Mouse (Mus musculus) myocyte (in vitro differentiated cells): ENCODE data around the gene Rnf151. TPM values are rescaled to one million over a fixed set of nuclear protein-coding genes. Genes with fewer than 3 reads are reported as not detected.

Experiments
- H3K27me3 ChIP-seq: one replicate; pipeline ENCODE4 v1.6.1; 2011; ENCODE audit not compliant: control insufficient read depth, insufficient read depth, insufficient read length
- H3K36me3 ChIP-seq: one replicate; pipeline ENCODE4 v1.6.1; 2011; ENCODE audit not compliant: control insufficient read depth, insufficient read depth
- H3K4me2 ChIP-seq: one replicate; pipeline ENCODE4 v1.6.1; 2011; ENCODE audit warnings: low read depth, control low read depth
- H3K4me3 ChIP-seq: one replicate; pipeline ENCODE4 v1.5.1; 2011; ENCODE audit warnings: mild to moderate bottlenecking, control low read depth, moderate library complexity
- H3K79me2 ChIP-seq: one replicate; pipeline ENCODE4 v1.6.1; 2011; ENCODE audit not compliant: control insufficient read depth, insufficient read depth
- H3ac ChIP-seq: one replicate; pipeline ENCODE4 v1.6.1; 2011; ENCODE audit not compliant: control insufficient read depth, insufficient read length
- CEBPB ChIP-seq: IDR thresholded peaks from 2 replicates; pipeline ENCODE4 v1.6.1; 2011; ENCODE audit warnings: mild to moderate bottlenecking, moderate library complexity; ENCODE audit not compliant: poor library complexity, insufficient read depth, severe bottlenecking
- E2F4 ChIP-seq: IDR thresholded peaks from one replicate; pipeline ENCODE4 v1.6.1; 2011; ENCODE audit warnings: mild to moderate bottlenecking, control low read depth, moderate library complexity; ENCODE audit not compliant: insufficient read depth
- MAX ChIP-seq: IDR thresholded peaks from one replicate; pipeline ENCODE4 v1.6.1; 2011; ENCODE audit warnings: low read depth, mild to moderate bottlenecking, control low read depth
- MYOD1 ChIP-seq, 3 experiments: IDR thresholded peaks; one replicate each; pipeline ENCODE4 v1.6.1; 2011; ENCODE audit warnings: control low read depth in 2 of 3, low read depth in 2 of 3, mild to moderate bottlenecking in 2 of 3, moderate library complexity in 1 of 3; ENCODE audit not compliant: insufficient read length in 2 of 3, control insufficient read depth in 1 of 3
- MYOG ChIP-seq, 3 experiments: IDR thresholded peaks; one replicate each; pipeline ENCODE4 v1.6.1; 2011; ENCODE audit warnings: control low read depth in 2 of 3, low read depth in 2 of 3, mild to moderate bottlenecking in 2 of 3; ENCODE audit not compliant: insufficient read length in 2 of 3, control insufficient read depth in 1 of 3, insufficient read depth in 1 of 3
- POLR2A ChIP-seq: IDR thresholded peaks from one replicate; pipeline ENCODE4 v1.6.1; 2011; ENCODE audit warnings: low read depth, mild to moderate bottlenecking, control low read depth, moderate library complexity; ENCODE audit not compliant: insufficient read length
- POLR2AphosphoS2 ChIP-seq: IDR thresholded peaks from one replicate; pipeline ENCODE4 v1.6.1; 2011; ENCODE audit warnings: low read depth, control low read depth; ENCODE audit not compliant: insufficient read length
- REST ChIP-seq: IDR thresholded peaks from one replicate; pipeline ENCODE4 v1.6.1; 2011; ENCODE audit warnings: mild to moderate bottlenecking, control low read depth, moderate library complexity; ENCODE audit not compliant: insufficient read depth, insufficient read length
- SRF ChIP-seq: IDR thresholded peaks from one replicate; pipeline ENCODE4 v1.6.1; 2011; ENCODE audit warnings: low read depth; ENCODE audit not compliant: control insufficient read depth, insufficient read length
- TCF12 ChIP-seq: IDR thresholded peaks from one replicate; pipeline ENCODE4 v1.6.1; 2011; ENCODE audit warnings: mild to moderate bottlenecking, control low read depth; ENCODE audit not compliant: poor library complexity, insufficient read depth, severe bottlenecking
- TCF3 ChIP-seq: IDR thresholded peaks from one replicate; pipeline ENCODE4 v1.6.1; 2011; ENCODE audit warnings: low read depth, control low read depth; ENCODE audit not compliant: insufficient read length
- USF1 ChIP-seq: IDR thresholded peaks from one replicate; pipeline ENCODE4 v1.6.1; 2011; ENCODE audit warnings: low read depth, mild to moderate bottlenecking, control low read depth, moderate library complexity
- polyA plus RNA-seq: library from polyadenylated mRNA; unstranded; fragments of >200 nt; fragmentation: generic; extraction: Trizol; gene quantifications from one replicate; pipeline ENCODE4 v1.2.1, GENCODE M21; 2012; ENCODE audit warnings: missing spikeins

The Rnf151 gene
- polyA plus RNA-seq, 1 experiment = 0.36 TPM

DNA sequence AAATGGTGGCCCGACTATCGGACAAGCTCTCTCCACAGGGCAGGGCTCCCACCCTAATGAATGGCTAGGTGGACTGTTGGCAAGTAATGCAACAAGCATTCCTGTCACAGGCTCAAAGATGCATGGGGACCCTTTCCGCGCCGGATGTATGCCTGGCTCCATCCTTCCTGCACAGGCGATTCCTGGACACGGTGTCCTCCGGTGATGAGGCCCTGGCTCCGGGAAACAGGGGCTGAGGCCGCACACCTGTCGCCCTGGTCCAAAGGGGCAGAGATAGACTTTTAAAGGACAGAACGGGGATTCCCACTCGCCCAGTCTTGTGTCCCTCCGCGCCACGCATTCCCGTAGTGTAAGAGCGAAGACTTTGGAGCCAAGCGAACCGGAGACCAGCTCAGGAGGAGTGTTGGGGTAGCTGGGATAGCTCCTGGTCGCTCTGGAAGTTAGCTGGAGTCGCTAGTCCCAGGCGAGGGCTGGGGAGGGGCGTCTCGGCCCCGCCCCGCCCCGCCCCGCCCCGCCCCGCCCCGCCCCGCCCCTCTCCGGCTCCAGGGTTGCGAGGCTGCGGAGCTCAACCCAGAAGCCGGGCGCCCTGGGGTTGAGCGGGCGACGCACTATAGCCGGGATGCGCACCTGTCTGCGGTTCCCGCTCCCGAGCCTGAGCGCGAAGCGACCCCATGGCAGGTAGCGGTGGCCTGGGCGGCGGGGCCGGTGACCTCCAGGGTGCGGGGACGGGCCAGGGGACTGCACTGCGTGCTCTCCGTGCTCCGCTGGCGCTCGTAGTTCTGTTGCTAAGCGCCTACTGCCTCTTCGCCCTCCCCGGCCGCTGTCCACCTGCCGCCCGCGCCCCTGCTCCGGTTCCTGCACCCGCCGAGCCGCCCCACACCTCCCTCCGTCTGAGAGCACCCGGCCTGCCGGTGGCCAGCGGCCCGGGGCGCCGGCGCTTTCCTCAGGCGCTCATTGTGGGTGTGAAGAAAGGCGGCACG, 34.8 kb upstream of the Rnf151 start, which contains the start of gene Hs3st6:
Hs3st6 (plus strand) TSS at position 574 of the 980 bp plus-strand sequence.
- no peak within 1 kb of the TSS for H3K4me3 ChIP-seq
- TF ChIP-seq TCF12 = no peak
- TF ChIP-seq MAX = no peak
- peak in 1 of 3 experiments; percentile 4 for TF ChIP-seq MYOG (IDR thresholded peaks at IDR 0.05; ENCODE audit: control insufficient read depth in 1 of 3, insufficient read depth in 1 of 3, insufficient read length in 2 of 3, low read depth in 2 of 3)
- no peaks in the 10 kb centered on the region for H3K79me2 ChIP-seq
- H3K4me2 ChIP-seq = no peak within 1 kb of the TSS
- no peaks in the 10 kb centered on the region for H3K36me3 ChIP-seq
- peaks cover 41% of the 10 kb centered on the region for H3K27me3 ChIP-seq
- H3ac ChIP-seq = no peak within 1 kb of the TSS

DNA sequence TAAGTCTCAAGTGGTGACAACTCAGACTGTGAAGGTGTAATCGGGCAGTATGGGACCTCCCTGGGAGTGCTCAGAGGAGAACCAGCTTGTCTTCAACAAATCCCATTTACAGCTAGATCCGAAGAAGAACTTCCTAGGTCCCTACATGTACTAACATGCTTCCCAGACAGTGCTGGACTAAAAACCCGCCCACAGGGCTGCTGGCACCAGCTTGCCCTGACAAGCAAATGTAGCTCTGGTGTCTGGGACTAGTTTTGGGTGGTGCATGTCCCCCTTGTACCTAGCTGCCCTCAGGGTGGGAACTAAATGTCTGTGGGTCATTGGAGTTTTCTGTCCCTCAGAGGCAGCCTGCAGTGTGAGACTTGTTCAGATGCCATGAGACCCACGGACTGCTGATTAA, 33.7 kb upstream of the Rnf151 start:
- Histone ChIP-seq H3K4me3 (no peak overlapping the region), H3K79me2 (no peaks in the 10 kb centered on the region), H3K27me3 (peaks cover 36% of the 10 kb centered on the region), H3K4me2 (no peak overlapping the region), H3ac (no peak overlapping the region), H3K36me3 (no peaks in the 10 kb centered on the region)
- TF ChIP-seq USF1 (no peak), E2F4 (no peak)

- no peaks in the 10 kb centered on the region for H3K36me3 ChIP-seq
- no peak overlapping the region for H3ac ChIP-seq
- TF ChIP-seq MYOG (IDR thresholded peaks at IDR 0.05; ENCODE audit: control insufficient read depth in 1 of 3, insufficient read depth in 1 of 3, insufficient read length in 2 of 3, low read depth in 2 of 3) (no peak), TCF12 (no peak), MYOD1 (IDR thresholded peaks at IDR 0.05; ENCODE audit: control insufficient read depth in 1 of 3, insufficient read length in 2 of 3, low read depth in 2 of 3) (no peak), POLR2A (no peak), E2F4 (no peak), TCF3 (no peak), REST (no peak), MAX (no peak), CEBPB (no peak), POLR2AphosphoS2 (no peak), USF1 (no peak), SRF (no peak)
- peaks cover 7% of the 10 kb centered on the region for H3K27me3 ChIP-seq
- no peak overlapping the region for H3K4me3 ChIP-seq
- no peaks in the 10 kb centered on the region for H3K79me2 ChIP-seq
- no peak overlapping the region for H3K4me2 ChIP-seq
These were observed 29.1 kb upstream of the Rnf151 start for GRCm38 (mm10) chr17:24746986-24747385.

- no peaks in the 10 kb centered on the region for H3K79me2 ChIP-seq
- no peak overlapping the region for H3ac ChIP-seq
- H3K4me2 ChIP-seq = no peak overlapping the region
- no peaks in the 10 kb centered on the region for H3K36me3 ChIP-seq
- no peaks in the 10 kb centered on the region for H3K27me3 ChIP-seq
- TF ChIP-seq MYOD1 (IDR thresholded peaks at IDR 0.05; ENCODE audit: control insufficient read depth in 1 of 3, insufficient read length in 2 of 3, low read depth in 2 of 3) (peak in 1 of 3 experiments; percentile 40), TCF3 (no peak)
- H3K4me3 ChIP-seq = no peak overlapping the region
These were observed 27.9 kb upstream of the Rnf151 start for GRCm38 (mm10) chr17:24745526-24746497.

DNA sequence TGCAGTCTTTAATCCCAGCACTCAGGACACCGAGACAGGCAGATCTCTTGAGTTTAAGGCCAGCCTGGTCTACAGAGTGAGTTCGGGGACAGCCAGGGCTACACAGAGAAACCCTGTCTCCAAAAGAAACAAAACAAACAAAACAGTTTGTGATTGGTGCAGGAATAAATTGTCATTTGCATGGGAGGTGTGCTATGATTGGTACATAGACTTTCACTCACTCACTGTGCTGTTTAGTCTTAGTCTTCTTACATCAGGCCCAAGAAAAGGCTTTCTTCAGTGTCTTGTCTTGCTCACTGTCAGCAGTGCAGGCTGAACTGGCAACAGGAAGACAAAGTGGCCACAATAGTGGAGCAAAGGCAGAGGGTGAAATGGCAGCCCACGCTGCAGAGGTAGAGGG, 26.5 kb upstream of the Rnf151 start:
- H3K4me3 ChIP-seq = no peak overlapping the region
- H3K79me2 ChIP-seq = no peaks in the 10 kb centered on the region
- no peaks in the 10 kb centered on the region for H3K36me3 ChIP-seq
- H3K27me3 ChIP-seq = no peaks in the 10 kb centered on the region
- H3K4me2 ChIP-seq = no peak overlapping the region
- H3ac ChIP-seq = no peak overlapping the region
- TF ChIP-seq USF1 = no peak
- TF ChIP-seq TCF3 = no peak
- no peak for TF ChIP-seq CEBPB
- TF ChIP-seq MAX = no peak
- TF ChIP-seq TCF12 = no peak
- no peak for TF ChIP-seq REST
- TF ChIP-seq MYOG (IDR thresholded peaks at IDR 0.05; ENCODE audit: control insufficient read depth in 1 of 3, insufficient read depth in 1 of 3, insufficient read length in 2 of 3, low read depth in 2 of 3) = no peak
- no peak for TF ChIP-seq MYOD1 (IDR thresholded peaks at IDR 0.05; ENCODE audit: control insufficient read depth in 1 of 3, insufficient read length in 2 of 3, low read depth in 2 of 3)
- TF ChIP-seq POLR2A = no peak
- no peak for TF ChIP-seq POLR2AphosphoS2
- no peak for TF ChIP-seq SRF
- no peak for TF ChIP-seq E2F4
